Mouse (Mus musculus): ENCODE measurements around the gene Otx1.

DNA sequence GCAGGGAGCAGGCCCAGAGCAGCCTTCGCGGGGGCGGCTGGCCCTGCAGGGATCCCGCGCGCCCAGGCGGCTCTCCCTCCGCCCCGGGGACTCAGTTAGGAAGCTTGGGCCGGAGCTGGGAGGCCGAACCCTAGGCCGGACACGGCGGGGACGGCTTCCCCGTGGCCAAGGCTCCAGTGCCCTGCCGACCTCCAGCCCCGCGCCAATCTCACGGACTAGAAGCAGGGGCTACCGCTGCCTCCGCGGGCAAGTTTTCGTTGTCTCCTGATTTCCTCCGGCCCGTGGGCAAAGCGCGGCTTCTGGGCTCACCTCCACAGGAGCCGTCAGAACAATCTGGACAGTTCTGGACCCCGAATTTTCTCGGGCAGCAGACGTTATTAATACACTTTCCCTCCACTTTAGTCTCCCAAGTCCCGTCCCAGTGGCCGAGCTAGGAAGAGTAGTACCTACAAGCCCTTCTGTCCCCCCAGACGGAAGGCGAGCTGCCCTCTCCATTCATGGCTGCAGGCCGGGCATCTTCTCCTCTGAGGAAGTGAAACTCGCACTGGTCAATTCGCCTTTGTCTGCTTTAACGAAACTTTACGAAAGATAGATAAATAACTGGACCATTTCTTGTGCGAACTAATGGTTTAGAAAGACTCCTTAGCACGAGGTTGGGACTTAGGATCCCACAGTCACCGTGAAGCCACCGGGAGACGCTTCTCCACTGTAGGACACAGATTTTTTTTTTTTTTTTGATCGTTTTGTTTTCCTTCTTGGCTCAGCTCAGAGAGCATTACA, 8.9 kb downstream of the Otx1 start:
- TF ChIP-seq CTCF (IDR thresholded peaks at IDR 0.05; ENCODE audit: insufficient read depth, low read depth, low read length) (no peak), POLR2A (IDR thresholded peaks at IDR 0.05; ENCODE audit: insufficient read depth, low read depth, low read length) (no peak)
